Mouse (Mus musculus) MEL-GATA-1-ER (cell line): ENCODE measurements at regions not wholly inside any gene's neighbourhood (a gene's known extent, or its start where the extent isn't known, plus 50 kb on each side); places are given as distances from the start of the nearest gene placed in this dataset.

Experiments
- DNase-seq: peaks from one replicate; pipeline ENCODE4 v3.0.0-alpha.2; 2012; ENCODE audit warnings: low read depth; ENCODE audit errors: extremely low read depth

DNA sequence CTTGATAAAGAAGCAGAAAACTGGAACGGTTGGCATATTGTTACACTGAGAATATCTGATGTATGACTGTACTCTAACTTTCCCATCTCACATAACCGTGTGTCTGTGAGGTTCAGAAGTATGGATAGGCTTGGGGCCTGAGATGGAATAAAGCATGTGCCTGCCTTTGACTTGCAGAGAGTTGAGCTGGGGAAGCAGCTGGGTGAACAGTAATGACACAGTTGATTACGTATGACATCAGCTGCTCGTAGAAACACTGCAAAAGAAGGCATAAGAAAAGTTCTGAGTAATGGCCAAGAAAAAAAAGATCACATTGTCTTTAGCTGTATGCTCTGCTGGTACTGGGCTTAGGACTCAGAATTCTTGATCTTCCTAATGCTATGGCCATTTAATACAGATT is 138.4 kb upstream of the Cnr1 start:
- DNase-seq = no peak

DNA sequence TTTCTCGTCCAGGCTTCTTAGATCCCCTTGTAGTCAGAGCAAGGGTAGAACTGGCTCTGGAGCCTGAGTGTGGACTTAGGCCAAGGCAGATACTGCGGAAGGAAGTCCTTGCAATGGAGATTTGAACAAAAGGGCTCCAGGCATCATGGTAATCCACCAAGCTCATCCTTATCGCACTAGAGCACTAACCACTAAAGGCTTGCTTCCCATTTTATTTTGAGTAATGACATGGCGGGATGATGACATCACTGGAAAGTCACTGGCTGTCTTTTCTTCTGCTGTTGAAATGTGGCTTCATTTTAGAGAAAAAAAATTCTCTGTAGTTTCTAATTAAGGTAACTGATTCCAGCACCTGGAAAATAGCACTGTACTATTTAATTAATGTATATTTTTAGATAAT is 137.4 kb upstream of the Cnr1 start:
- DNase-seq = peak; percentile 99

DNA sequence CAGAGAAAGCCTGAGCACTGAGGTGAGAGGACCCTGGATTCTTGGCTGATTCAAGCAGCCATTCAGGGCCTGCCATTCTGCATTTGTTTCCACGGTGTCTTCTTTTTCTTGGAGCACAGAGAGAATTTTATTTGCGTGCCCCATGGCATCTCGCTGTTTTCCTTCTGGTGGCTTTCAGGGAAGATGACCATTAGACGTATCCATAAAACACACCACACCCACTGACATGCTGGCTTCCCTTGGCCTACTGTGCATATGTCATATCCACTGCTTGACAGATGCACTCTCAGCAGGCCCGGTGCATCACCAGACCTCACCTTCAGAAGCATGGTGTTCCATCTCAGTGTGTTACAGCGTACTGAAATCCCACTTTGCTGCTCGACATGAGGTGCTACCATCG is 131.0 kb upstream of the Cnr1 start:
- no peak for DNase-seq

DNA sequence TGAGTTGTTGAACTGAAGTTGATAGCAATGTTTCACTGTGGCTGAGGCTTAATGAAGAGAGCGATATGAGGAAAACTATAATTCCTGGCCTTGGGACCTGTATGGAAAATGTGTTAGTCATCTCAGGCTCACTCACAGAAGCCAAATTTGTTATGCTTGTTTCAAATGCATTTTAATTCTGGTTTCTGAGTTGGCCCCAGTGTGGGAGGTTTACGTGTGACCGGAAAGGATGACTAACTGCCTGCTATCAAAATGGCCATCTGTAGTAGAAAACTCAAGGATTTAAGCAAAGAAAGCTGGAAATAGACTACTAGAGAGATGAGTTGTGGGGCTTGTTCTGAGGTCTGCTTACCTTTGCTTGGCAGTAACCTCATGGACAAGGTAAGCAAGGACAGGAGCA is 128.9 kb upstream of the Cnr1 start:
- DNase-seq = no peak

DNA sequence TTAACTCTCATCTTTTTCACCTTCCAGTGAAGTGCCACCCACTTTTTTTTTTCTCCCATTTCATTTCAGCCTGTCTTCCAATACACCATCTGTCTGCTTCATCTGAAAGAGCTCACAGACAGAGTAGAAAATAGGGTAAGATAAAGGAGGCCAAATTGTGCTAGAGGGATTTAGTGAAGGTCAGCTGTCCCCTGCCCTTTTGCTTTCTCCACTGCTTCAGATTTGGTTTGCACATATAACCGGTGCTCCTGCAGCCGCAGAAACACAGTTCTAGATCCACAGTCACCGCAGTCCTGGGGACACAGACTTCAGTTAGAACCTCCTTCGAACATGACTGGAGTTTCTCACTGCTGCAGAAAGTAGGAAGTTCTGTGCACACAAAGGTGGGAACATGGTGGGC is 126.4 kb upstream of the Cnr1 start:
- DNase-seq = no peak

DNA sequence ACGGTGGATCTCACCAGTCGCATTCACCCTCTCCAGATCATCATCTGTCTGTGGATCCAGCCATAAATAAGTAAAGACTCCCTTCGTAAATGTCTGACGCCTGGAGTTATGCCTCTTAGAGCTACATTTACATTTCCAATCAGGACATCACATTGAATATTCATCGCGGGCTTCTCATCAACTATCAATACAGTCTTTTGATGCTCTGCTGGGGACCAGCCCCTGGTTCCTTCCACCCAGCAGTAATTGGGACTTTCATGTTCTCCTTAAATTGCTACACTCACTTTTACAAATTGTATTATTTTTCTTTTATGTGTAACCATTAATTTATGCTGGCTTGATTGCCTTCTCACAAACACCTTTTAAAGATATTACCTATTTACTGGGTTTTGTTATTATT is 125.7 kb upstream of the Cnr1 start:
- DNase-seq = no peak

DNA sequence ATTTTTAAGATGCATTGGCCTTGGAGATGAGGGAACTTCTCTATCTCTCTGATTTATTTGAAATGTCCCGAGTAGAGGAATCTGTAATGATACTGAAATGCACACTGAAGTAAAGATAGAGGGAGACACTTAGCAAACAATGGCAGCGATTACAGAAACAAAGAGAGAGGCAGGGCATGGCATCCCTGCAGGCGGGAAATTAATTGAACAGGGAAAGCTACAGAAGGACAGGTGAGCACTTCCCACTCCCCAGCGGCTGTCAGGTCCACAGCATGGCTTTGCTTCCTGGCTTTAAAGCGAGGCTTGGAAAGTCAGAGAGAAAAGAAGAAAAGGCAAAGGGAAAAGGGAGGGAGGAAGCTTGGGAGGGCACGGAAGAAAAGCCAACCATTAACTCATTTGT is 125.3 kb upstream of the Cnr1 start:
- no peak for DNase-seq

DNA sequence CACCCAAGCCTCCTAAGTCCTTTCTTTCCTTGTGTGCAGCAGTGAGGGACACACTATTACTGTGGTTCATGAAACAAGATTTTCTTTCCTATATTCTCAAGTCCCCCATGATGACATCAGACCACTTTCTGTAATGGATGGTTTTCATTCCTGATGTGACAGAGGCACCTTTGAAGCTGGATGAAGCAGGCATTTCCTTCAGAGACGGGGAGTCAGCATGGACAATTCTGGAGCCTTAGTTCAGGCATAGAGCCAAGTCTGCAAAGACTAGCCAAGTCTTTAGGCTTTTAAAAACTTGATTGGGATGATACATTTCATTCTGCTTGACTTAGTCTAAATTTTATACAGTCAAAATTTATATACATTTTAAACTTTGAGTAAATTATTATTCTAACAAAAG is 124.6 kb upstream of the Cnr1 start:
- no peak for DNase-seq

DNA sequence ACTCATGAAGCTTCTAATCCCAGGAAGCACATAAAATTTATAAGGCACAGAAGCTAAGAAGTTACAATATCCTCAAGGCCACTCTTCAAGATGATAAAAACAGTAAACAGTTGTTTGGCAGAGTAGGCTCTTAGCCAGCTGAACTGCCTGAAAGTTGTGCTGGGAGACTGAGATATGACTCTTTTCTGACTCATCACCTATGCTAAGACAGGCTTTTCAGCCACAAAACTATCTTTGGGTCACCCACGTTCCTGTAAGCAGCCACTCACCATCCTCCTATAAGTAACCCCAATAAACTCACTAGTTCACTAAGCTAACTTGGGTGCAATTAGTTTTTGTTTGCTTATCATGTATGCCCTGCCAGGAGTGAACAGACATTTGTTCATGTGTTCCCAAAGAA is 112.1 kb upstream of the Cnr1 start:
- DNase-seq = peak; percentile 51

DNA sequence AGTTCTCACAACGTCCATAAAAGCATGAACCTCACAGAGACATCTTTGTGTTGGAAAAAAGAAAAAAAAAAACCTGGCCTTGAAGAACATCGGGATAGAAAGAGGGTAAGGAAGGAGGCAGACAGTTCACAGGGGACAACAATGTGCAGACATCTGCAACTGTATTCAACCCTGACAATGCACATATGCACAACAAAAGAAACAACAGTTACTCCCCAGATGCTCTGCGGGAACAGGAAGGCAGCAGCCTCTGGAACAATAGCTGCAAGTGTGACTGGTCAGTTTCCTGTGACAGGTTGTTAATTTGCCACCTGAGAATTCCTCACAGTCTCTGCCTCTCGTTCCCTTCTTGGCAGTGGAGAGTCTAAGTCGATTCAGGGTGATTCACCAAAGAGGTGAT is 100.5 kb upstream of the Cnr1 start:
- DNase-seq = no peak

DNA sequence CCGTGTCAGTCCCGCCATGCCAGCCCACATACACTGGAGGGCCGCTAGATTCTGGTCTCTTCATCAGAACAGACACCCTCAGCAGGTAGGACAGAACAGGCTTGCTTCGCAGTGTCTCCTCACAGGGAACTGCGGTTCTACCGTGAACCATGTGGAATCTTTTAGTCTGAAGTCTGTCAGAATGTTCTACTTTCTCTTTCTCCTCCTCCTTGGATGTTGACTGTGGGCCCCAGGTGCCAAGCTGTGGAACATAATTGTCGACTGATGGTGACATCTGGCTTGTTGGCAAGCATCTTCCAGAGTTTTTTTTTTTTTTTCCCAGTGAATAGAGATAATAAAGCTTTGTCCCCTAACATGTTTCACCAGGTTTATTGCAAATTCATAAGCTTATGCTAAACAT is 91.3 kb upstream of the Cnr1 start:
- DNase-seq = no peak

DNA sequence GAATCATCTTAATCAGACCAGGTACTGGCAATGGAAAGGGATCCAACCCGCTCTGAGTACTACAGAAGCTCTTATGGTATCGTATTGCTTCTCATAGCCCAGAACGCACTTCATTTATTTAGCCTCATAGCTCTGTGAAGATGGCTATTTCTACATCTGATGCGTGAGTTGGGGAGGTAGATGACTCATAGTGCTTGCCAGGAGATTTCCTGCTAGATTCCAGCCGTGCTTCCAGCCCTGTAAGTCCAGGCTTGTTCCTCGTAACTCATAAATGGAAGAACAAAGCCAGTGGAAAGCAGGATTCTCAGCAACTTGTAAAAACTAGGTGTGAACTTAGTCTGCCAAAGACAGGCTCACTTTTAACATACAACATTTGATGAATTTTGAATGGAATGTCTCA is 86.0 kb upstream of the Cnr1 start:
- DNase-seq = no peak

DNA sequence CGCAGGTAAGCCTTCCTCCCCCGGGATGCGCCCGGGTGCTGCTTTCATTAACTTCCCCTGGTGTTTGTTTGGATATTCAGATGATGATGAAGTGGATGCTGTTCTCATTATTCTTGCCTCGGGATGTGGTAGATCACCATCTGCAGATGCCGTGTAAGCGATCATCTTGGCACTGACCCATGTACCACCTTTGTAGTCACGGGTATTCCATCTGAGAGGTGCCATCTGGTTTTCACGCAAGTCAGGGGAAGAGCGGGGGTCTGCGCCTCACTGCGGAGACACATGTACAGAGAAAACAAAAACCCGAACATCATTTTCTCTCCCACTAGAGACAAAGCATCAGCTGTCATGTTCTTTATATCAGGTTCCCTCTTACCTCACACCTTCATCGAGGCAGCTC is 84.3 kb upstream of the Cnr1 start:
- no peak for DNase-seq

DNA sequence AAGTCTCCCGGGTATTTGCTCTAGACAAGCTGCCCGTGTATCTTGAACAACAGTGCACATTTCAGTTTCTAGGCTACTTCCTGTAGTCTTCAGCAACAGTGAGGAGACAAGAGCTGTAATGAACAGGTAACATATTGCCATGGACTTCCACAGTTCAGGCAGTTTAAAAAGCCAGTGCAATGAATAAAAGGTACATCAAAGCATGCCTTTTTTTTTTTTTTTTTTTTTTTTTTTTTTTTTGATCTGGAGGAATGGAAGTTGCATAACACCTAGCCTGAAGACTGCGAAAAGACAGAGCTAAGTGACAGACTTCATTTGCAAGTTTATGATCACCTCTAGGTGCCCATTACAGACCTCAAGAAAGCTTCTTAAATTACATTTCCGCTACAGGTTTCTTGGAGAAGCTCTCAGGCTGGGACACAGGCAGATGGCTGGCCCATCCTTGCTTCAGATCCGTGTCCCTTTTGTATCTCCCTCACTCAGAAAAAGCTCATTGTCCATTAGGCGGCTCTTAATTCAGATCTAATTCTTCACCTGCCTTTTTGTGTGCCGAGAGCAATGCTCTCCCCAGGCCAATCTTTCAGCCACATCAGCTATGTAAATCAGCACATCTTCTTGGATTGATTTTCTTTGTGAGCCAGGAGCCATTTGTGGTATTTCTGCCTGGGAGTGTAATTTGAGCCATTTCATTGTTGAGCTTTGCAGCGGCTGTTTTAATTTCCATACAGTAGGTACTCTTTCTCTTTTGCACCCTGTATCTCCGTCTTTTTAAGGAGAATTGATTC is 78.6 kb upstream of the Cnr1 start:
- DNase-seq = no peak

DNA sequence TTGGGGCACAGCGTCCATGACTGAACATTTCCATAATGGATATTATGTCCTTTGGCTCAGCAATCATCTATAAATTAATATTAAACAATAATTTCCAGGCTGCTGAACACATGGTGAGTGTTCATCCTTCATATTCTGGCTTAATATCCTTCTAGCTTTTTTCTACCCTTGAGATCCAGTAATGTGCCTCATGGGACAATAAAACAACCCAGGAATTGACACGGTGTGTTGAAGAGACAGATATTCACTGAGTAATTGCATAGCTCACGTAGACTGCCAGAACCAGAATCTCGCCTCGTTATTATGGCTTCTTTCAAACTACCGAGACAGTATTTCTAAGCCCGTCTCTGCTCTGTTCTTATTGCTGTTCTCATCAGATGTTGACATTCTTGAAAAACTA is 74.1 kb upstream of the Cnr1 start:
- DNase-seq = no peak

DNA sequence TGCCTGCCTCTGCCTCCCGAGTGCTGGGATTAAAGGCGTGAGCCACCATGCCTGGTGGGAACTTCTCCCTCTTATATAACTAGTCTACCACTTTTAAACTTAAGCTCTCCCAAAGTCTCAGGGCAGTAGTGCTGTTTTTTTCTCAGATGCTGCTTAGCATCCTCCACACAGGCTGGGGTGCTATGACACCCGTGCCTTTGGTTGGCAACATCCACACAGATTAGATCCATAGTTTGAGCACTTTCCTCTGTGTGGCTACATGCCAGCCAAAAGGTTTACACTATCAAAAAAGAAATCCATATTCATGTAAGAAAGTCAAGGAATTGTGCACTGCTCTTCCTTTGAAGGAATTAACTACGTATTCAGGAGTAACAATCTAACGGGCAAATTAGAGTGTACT is 72.1 kb upstream of the Cnr1 start:
- DNase-seq = no peak

DNA sequence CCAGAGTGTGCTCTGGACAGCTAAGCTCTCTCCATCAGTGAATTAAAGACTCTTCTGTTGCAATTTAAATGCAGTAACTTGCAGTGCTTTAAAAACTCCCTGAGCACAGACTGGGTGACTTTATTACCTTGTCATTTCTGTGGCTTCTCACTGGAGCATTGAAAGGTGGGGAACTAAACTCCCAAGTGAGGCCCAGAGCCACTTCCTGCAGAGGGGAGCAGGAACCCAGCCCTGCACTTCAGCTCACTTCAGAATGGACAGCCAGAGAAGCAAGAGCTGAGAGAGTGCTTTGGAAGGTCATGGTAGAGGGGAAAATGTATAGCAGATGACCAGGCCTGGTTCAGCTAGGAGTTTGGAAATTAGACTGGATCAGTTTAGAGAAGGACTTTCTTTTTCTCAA is 69.3 kb upstream of the Cnr1 start:
- no peak for DNase-seq

DNA sequence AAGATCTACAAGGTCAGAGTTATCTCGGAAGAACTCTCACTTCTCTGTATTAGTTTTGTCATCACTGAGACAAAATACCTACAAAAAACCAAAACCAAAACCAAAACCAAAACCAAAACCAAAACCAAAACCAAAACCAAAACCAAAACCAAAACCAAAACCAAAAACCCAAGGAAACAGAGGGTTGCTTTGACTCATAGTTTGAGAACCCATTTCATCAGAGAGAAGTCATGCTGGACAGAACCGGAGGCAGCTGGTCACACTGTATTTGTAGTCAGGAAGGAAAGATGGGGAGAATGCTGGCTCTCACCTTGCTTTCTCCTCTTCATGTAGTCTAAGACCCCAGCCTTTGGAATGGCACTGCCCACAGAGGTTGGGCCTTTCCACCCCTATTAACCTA is 57.3 kb upstream of the Cnr1 start:
- no peak for DNase-seq

DNA sequence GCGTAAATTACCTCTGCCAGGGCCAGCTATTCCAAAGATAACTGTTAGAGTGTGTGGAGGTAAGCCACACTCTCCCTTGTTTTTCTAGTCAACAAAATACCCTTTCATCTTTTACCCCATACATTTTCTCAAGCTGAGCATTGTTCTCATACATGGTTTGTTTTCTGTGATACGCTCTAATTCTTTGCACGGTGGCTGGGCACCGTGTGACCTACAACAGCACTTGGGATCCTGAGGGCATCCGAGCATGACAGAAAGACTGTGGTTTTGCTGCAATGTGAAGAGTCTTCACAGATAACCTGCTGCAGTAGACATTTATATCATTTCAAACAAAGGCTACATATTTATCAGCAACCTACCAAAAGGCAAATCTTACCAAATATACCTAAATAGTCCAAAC is 55.1 kb upstream of the Cnr1 start:
- no peak for DNase-seq
